Mouse (Mus musculus) embryonic facial prominence, embryonic 15.5 days (tissue): Measurements from ENCODE around the gene Fam43a. TPM values are rescaled to one million over a fixed set of nuclear protein-coding genes. Genes with fewer than 3 reads are reported as not detected.

ENCODE experiments used
- ATAC-seq: fragments of 200-750 bp; cut with Nextera tagmentation; 2 replicates; pipeline ENCODE4 v1.8.0; 2017; ENCODE audit warnings: low read depth, moderate TSS enrichment; ENCODE audit not compliant: insufficient number of reproducible peaks, low FRiP score, low TSS enrichment
- H3K27ac ChIP-seq: fragments of 300-500 bp; sonication (generic); replicated peaks from 2 replicates; pipeline ENCODE4 v1.5.1; 2015; ENCODE audit warnings: mild to moderate bottlenecking, inconsistent platforms
- H3K27me3 ChIP-seq: fragments of 300-500 bp; sonication (generic); 2 replicates; pipeline ENCODE4 v1.6.1; 2015; ENCODE audit warnings: inconsistent platforms
- H3K36me3 ChIP-seq: fragments of 300-500 bp; sonication (generic); 2 replicates; pipeline ENCODE4 v1.6.1; 2015; ENCODE audit warnings: mild to moderate bottlenecking, inconsistent platforms
- H3K4me1 ChIP-seq: fragments of 300-500 bp; sonication (generic); 2 replicates; pipeline ENCODE4 v1.6.1; 2015; ENCODE audit warnings: inconsistent platforms
- H3K4me2 ChIP-seq: fragments of 300-500 bp; sonication (generic); replicated peaks from 2 replicates; pipeline ENCODE4 v1.6.1; 2015; ENCODE audit warnings: mild to moderate bottlenecking, inconsistent platforms
- H3K4me3 ChIP-seq: fragments of 300-500 bp; sonication (generic); replicated peaks from 2 replicates; pipeline ENCODE4 v1.5.1; 2015; ENCODE audit warnings: mild to moderate bottlenecking, inconsistent platforms
- H3K9ac ChIP-seq: fragments of 300-500 bp; sonication (generic); 2 replicates; pipeline ENCODE4 v1.6.1; 2015; ENCODE audit warnings: inconsistent platforms
- H3K9me3 ChIP-seq: fragments of 300-500 bp; sonication (generic); replicated peaks from 2 replicates; pipeline ENCODE4 v1.6.1; 2016; ENCODE audit warnings: inconsistent platforms
- WGBS: fragments of 180-500 bp; shearing (Covaris S2); methylation state at CpG from one replicate; pipeline ENCODE4 v1.1.7; 2015; 5-methylcytosine and 5-hydroxymethylcytosine counted together
- polyA plus RNA-seq: library from polyadenylated mRNA; unstranded; fragments of >200 nt; fragmentation: Nextera tagmentation; extraction: Ambion mirVana; gene quantifications from 2 replicates; pipeline ENCODE4 v1.2.1, GENCODE M21; 2015

Fam43a gene
- polyA plus RNA-seq, 1 experiment from 2014 or later: 28.5 TPM

GRCm38 (mm10) chr16:30596959-30597681 lies 2.4 kb upstream of the Fam43a start:
- 0 out of 2 replicates have a peak overlapping the region, but pooled peaks have one; percentile 16 for H3K4me3 ChIP-seq
- no peak overlapping the region for H3K27ac ChIP-seq
- no peaks in the 10 kb centered on the region for H3K36me3 ChIP-seq
- peaks cover 34% of the 10 kb centered on the region for H3K27me3 ChIP-seq
- ATAC-seq: no peak
- H3K9me3 ChIP-seq: no peaks in the 10 kb centered on the region
- peak overlapping the region; percentile 39 for H3K4me2 ChIP-seq
- peaks cover 25% of the 10 kb centered on the region for H3K4me1 ChIP-seq
- 10% methylated on average over 16 of the region's 16 CpGs for WGBS
- no peak overlapping the region for H3K9ac ChIP-seq

- H3K4me3 ChIP-seq: peak overlapping the region; percentile 67
- under 1% methylated on average over 53 of the region's 53 CpGs for WGBS
- peak overlapping the region; percentile 88 for H3K4me2 ChIP-seq
- no peaks in the 10 kb centered on the region for H3K36me3 ChIP-seq
- H3K27ac ChIP-seq: peak overlapping the region; percentile 71; the same call in 1 of the 2 replicates
- peak overlapping the region; percentile 58 for H3K9ac ChIP-seq
- H3K9me3 ChIP-seq: no peaks in the 10 kb centered on the region
- peaks cover 58% of the 10 kb centered on the region for H3K4me1 ChIP-seq
- 0 out of 2 replicates have a peak, but pooled peaks have one; percentile 12 for ATAC-seq
- peaks cover 28% of the 10 kb centered on the region for H3K27me3 ChIP-seq
Measured at GRCm38 (mm10) chr16:30600431-30601045, 1.0 kb downstream of the Fam43a start.

GRCm38 (mm10) chr16:30601046-30601832 lies 1.7 kb downstream of the Fam43a start:
- Histone ChIP-seq H3K4me3 (peak overlapping the region; percentile 67), H3K4me1 (peaks cover 65% of the 10 kb centered on the region), H3K36me3 (no peaks in the 10 kb centered on the region), H3K9ac (peak overlapping the region; percentile 58), H3K4me2 (peak overlapping the region; percentile 88), H3K27me3 (peaks cover 22% of the 10 kb centered on the region), H3K9me3 (no peaks in the 10 kb centered on the region), H3K27ac (peak overlapping the region; percentile 71)
- ATAC-seq: no peak
- WGBS: 11% methylated on average over 42 of the region's 42 CpGs

GRCm38 (mm10) chr16:30601946-30602345 lies 2.4 kb downstream of the Fam43a start:
- ATAC-seq: no peak
- peak overlapping the region; percentile 9; the same call in 1 of the 2 replicates for H3K9ac ChIP-seq
- H3K36me3 ChIP-seq: no peaks in the 10 kb centered on the region
- H3K9me3 ChIP-seq: no peaks in the 10 kb centered on the region
- H3K4me1 ChIP-seq: peaks cover 65% of the 10 kb centered on the region
- H3K27ac ChIP-seq: peak overlapping the region; percentile 58
- H3K4me2 ChIP-seq: peak overlapping the region; percentile 88
- WGBS: 25% methylated on average over 7 of the region's 7 CpGs
- peaks cover 22% of the 10 kb centered on the region for H3K27me3 ChIP-seq
- peak overlapping the region; percentile 67 for H3K4me3 ChIP-seq

GRCm38 (mm10) chr16:30602684-30603530 lies 3.4 kb downstream of the Fam43a start:
- no peak for ATAC-seq
- Histone ChIP-seq H3K4me3 (peak overlapping the region; percentile 67; the same call in 1 of the 2 replicates), H3K9ac (no peak overlapping the region), H3K27ac (peak overlapping the region; percentile 76), H3K9me3 (no peaks in the 10 kb centered on the region), H3K27me3 (peaks cover 17% of the 10 kb centered on the region), H3K4me1 (peaks cover 61% of the 10 kb centered on the region), H3K36me3 (no peaks in the 10 kb centered on the region), H3K4me2 (peak overlapping the region; percentile 27)
- WGBS: 35% methylated on average over 18 of the region's 18 CpGs

- Histone ChIP-seq H3K9me3 (no peaks in the 10 kb centered on the region), H3K27ac (peak overlapping the region; percentile 76), H3K36me3 (no peaks in the 10 kb centered on the region), H3K9ac (no peak overlapping the region), H3K4me1 (peaks cover 61% of the 10 kb centered on the region), H3K4me3 (no peak overlapping the region), H3K4me2 (peak overlapping the region; percentile 27), H3K27me3 (peaks cover 17% of the 10 kb centered on the region)
- 22% methylated on average over 9 of the region's 9 CpGs for WGBS
- ATAC-seq: no peak
Measured at GRCm38 (mm10) chr16:30603531-30603842, 4.0 kb downstream of the Fam43a start.

- H3K4me3 ChIP-seq: no peak overlapping the region
- no peak for ATAC-seq
- H3K9ac ChIP-seq: no peak overlapping the region
- no peaks in the 10 kb centered on the region for H3K9me3 ChIP-seq
- H3K36me3 ChIP-seq: no peaks in the 10 kb centered on the region
- H3K4me1 ChIP-seq: peaks cover 61% of the 10 kb centered on the region
- H3K27me3 ChIP-seq: peaks cover 17% of the 10 kb centered on the region
- no peak overlapping the region for H3K4me2 ChIP-seq
- H3K27ac ChIP-seq: peak overlapping the region; percentile 76; the same call in 1 of the 2 replicates
- WGBS: 59% methylated on average over 16 of the region's 16 CpGs
Measured at GRCm38 (mm10) chr16:30604061-30604806, 4.7 kb downstream of the Fam43a start.

GRCm38 (mm10) chr16:30604807-30605137 lies 5.2 kb downstream of the Fam43a start:
- Histone ChIP-seq H3K4me3 (no peak overlapping the region), H3K27ac (no peak overlapping the region), H3K27me3 (peaks cover 17% of the 10 kb centered on the region), H3K9ac (no peak overlapping the region), H3K4me2 (no peak overlapping the region), H3K4me1 (peaks cover 61% of the 10 kb centered on the region), H3K9me3 (no peaks in the 10 kb centered on the region), H3K36me3 (no peaks in the 10 kb centered on the region)
- whole genome bisulfite sequencing: 63% methylated on average over 7 of the region's 7 CpGs
- no peak for ATAC-seq

GRCm38 (mm10) chr16:30605528-30605927 lies 6.0 kb downstream of the Fam43a start:
- Histone ChIP-seq H3K9ac (no peak overlapping the region), H3K9me3 (no peaks in the 10 kb centered on the region), H3K27me3 (peaks cover 15% of the 10 kb centered on the region), H3K4me1 (peaks cover 58% of the 10 kb centered on the region), H3K4me2 (no peak overlapping the region), H3K36me3 (no peaks in the 10 kb centered on the region), H3K4me3 (no peak overlapping the region), H3K27ac (no peak overlapping the region)
- no peak for ATAC-seq
- 27% methylated on average over 6 of the region's 6 CpGs for WGBS

GRCm38 (mm10) chr16:30607868-30608267 lies 8.3 kb downstream of the Fam43a start:
- Histone ChIP-seq H3K4me2 (no peak overlapping the region), H3K27ac (no peak overlapping the region), H3K9me3 (no peaks in the 10 kb centered on the region), H3K4me3 (no peak overlapping the region), H3K4me1 (peaks cover 35% of the 10 kb centered on the region), H3K36me3 (no peaks in the 10 kb centered on the region), H3K27me3 (no peaks in the 10 kb centered on the region), H3K9ac (no peak overlapping the region)
- ATAC-seq: no peak
- WGBS: 81% methylated on average over 3 of the region's 3 CpGs
